ENCODE assay signal across 20 mouse cellular contexts in the genomic region with DNA sequence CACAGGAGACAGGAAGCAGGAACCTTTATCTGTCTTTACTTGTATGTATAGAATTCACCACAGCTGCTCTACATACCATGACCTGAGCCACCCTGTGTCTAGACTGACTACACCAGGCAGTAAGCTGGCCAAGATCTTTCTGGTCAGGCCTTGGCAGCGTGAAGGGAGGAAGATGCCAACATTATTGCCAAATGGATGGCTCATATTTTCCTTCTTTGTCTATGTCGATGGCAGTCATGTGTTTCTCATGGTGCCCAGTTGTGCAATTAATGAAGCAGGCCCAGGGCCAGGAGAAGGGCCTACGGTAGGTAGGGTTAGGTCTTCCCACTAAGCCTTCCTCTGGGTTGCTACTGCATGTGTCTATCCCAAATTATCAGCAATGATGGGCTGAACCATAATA.
DNase-seq lines count a peak whose midpoint lies in the region; ATAC-seq and TF ChIP-seq lines count a peak whose summit lies in the region.
"Had no signal": no experiment of that assay in that cellular context is flagged by ENCODE, and none has a peak within 500 bp of the region (broad histone marks: within the 10 kb centered on the region; RNA-seq: fewer than 3 reads in every experiment).

No protein-coding gene starts in this region.

- no peaks in the 10 kb centered on the region for H3K27me3 ChIP-seq in kidney, embryonic 14.5 days (ENCODE audit: control insufficient read depth, insufficient read depth, low read length)
- no peaks in the 10 kb centered on the region for H3K27me3 ChIP-seq in forebrain, embryonic 10.5 days (ENCODE audit: poor library complexity, severe bottlenecking)
- no peaks in the 10 kb centered on the region for H3K27me3 ChIP-seq in stomach, postnatal 0 days (ENCODE audit: control insufficient read depth, insufficient read depth, low read length)
- H3K27me3 ChIP-seq: CH12.LX; embryonic facial prominence, embryonic 12.5 days; hindbrain, embryonic 15.5 days; limb, embryonic 13.5 days; neural tube, embryonic 13.5 days had no signal

- DNase-seq in kidney, adult 9 months = peak; percentile 28
- DNase-seq in 416B (ENCODE audit: low read depth) (peak; percentile 59), adipocyte (ENCODE audit: low spot score) (peak; percentile 91)
- peak; percentile 83 for DNase-seq in fibroblast of lung, adult 2 months (ENCODE audit: low read depth)
- no peak for DNase-seq in forebrain, embryonic 10.5 days (ENCODE audit: extremely low spot score, low spot score)
- no peak for DNase-seq in stomach, postnatal 0 days (ENCODE audit: low spot score)
- DNase-seq: gastrocnemius, postnatal 10 days; heart, postnatal 14 days; liver, postnatal 0 days; spleen, adult 18-20 months; thymus, postnatal 14 days had no signal

- no peaks in the 10 kb centered on the region for H3K4me1 ChIP-seq in kidney, embryonic 14.5 days (ENCODE audit: control insufficient read depth, insufficient read depth, low read length)
- no peaks in the 10 kb centered on the region for H3K4me1 ChIP-seq in forebrain, embryonic 10.5 days
- H3K4me1 ChIP-seq in stomach, postnatal 0 days (replicated peaks; ENCODE audit: control insufficient read depth, insufficient read depth) = no peaks in the 10 kb centered on the region
- H3K4me1 ChIP-seq: embryonic facial prominence, embryonic 12.5 days; heart, embryonic 10.5 days; hindbrain, embryonic 15.5 days; limb, embryonic 13.5 days; neural tube, embryonic 13.5 days had no signal

- H3K4me2 ChIP-seq in kidney, embryonic 14.5 days (replicated peaks; ENCODE audit: low read depth, low read length) = no peak overlapping the region
- H3K4me2 ChIP-seq in stomach, postnatal 0 days (replicated peaks; ENCODE audit: low read depth) = no peak overlapping the region
- H3K4me2 ChIP-seq: embryonic facial prominence, embryonic 12.5 days; hindbrain, embryonic 15.5 days; limb, embryonic 13.5 days; neural tube, embryonic 13.5 days had no signal

- H3K4me3 ChIP-seq in kidney, embryonic 14.5 days (ENCODE audit: low read length) = no peak overlapping the region
- no peak overlapping the region for H3K4me3 ChIP-seq in forebrain, embryonic 10.5 days
- no peak overlapping the region for H3K4me3 ChIP-seq in stomach, postnatal 0 days (ENCODE audit: low read depth, low read length)
- H3K4me3 ChIP-seq: embryonic facial prominence, embryonic 12.5 days; heart, embryonic 10.5 days; hindbrain, embryonic 15.5 days; left cerebral cortex, adult 2 months; limb, embryonic 13.5 days; neural tube, embryonic 13.5 days had no signal

- TF ChIP-seq EP300 in stomach, postnatal 0 days (optimal IDR thresholded peaks at IDR 0.05) = no peak

- no peak overlapping the region for H3K9ac ChIP-seq in kidney, embryonic 14.5 days (ENCODE audit: low read depth, low read length)
- no peak overlapping the region for H3K9ac ChIP-seq in stomach, postnatal 0 days (ENCODE audit: low read length)
- H3K9ac ChIP-seq: embryonic facial prominence, embryonic 12.5 days; hindbrain, embryonic 15.5 days; limb, embryonic 13.5 days; liver, postnatal 0 days; neural tube, embryonic 13.5 days had no signal

- no peak for TF ChIP-seq CTCF in stomach, postnatal 0 days (IDR thresholded peaks at IDR 0.05; ENCODE audit: low read depth)

- H3K36me3 ChIP-seq in kidney, embryonic 14.5 days (ENCODE audit: control insufficient read depth, insufficient read depth, low read length) = no peaks in the 10 kb centered on the region
- H3K36me3 ChIP-seq in forebrain, embryonic 10.5 days (replicated peaks) = no peaks in the 10 kb centered on the region
- H3K36me3 ChIP-seq in stomach, postnatal 0 days (ENCODE audit: control insufficient read depth, insufficient read depth, low read length) = no peaks in the 10 kb centered on the region
- H3K36me3 ChIP-seq: embryonic facial prominence, embryonic 12.5 days; heart, embryonic 10.5 days; hindbrain, embryonic 15.5 days; limb, embryonic 13.5 days; neural tube, embryonic 13.5 days had no signal

- no peak for ATAC-seq in kidney, embryonic 14.5 days (ENCODE audit: low FRiP score, low TSS enrichment)
- ATAC-seq in stomach, postnatal 0 days (ENCODE audit: low FRiP score, low TSS enrichment) = no peak
- ATAC-seq: forebrain, embryonic 14.5 days; liver, postnatal 0 days had no signal

- no peak overlapping the region for H3K27ac ChIP-seq in kidney, embryonic 14.5 days (ENCODE audit: low read depth, low read length)
- H3K27ac ChIP-seq in forebrain, embryonic 10.5 days = no peak overlapping the region
- H3K27ac ChIP-seq in stomach, postnatal 0 days (replicated peaks) = no peak overlapping the region
- H3K27ac ChIP-seq: embryonic facial prominence, embryonic 12.5 days; heart, embryonic 10.5 days; hindbrain, embryonic 15.5 days; left cerebral cortex, adult 2 months; limb, embryonic 13.5 days; neural tube, embryonic 13.5 days had no signal

- 91% methylated on average over 3 of the region's 3 CpGs for WGBS in kidney, embryonic 14.5 days
- WGBS in forebrain, embryonic 10.5 days = 91% methylated on average over 3 of the region's 3 CpGs
- 81% methylated on average over 3 of the region's 3 CpGs for WGBS in stomach, postnatal 0 days

- no peaks in the 10 kb centered on the region for H3K9me3 ChIP-seq in kidney, embryonic 14.5 days (ENCODE audit: control insufficient read depth, low read length)
- H3K9me3 ChIP-seq in forebrain, embryonic 10.5 days = no peaks in the 10 kb centered on the region
- H3K9me3 ChIP-seq in stomach, postnatal 0 days (ENCODE audit: control insufficient read depth, low read length) = no peaks in the 10 kb centered on the region
- H3K9me3 ChIP-seq: embryonic facial prominence, embryonic 12.5 days; heart, embryonic 10.5 days; hindbrain, embryonic 15.5 days; limb, embryonic 13.5 days; neural tube, embryonic 13.5 days had no signal

Comparison
In these comparisons a context has a peak if more than half of its experiments do, and no peak if none do; other contexts are left out.
1. DNase-seq: peak in kidney, adult 9 months (single experiment), 416B (single experiment), adipocyte (single experiment) and fibroblast of lung, adult 2 months (single experiment); none in forebrain, embryonic 10.5 days (single experiment) and stomach, postnatal 0 days (single experiment).